Mouse (Mus musculus) spleen, embryonic (tissue): ENCODE measurements around the gene Clk1.
"Not testable (repeated sequence)": the region's sequence is repeated elsewhere in the genome, so short reads cannot be mapped to it uniquely, and the experiment has no call there.

ENCODE experiments used
- CTCF ChIA-PET: fragments of 350-600 bp; sonication (Branson Sonifier 250); formaldehyde crosslinking; loops from one replicate; lab custom pipeline; 2022; lab: Charles Lee

The Clk1 gene

GRCm38 (mm10) chr1:58408141-58408540 is 15.7 kb downstream of the Clk1 start:
- CTCF ChIA-PET, result no interaction called here

GRCm38 (mm10) chr1:58407321-58407720 is 16.5 kb downstream of the Clk1 start:
- CTCF ChIA-PET, result no interaction called here

DNA sequence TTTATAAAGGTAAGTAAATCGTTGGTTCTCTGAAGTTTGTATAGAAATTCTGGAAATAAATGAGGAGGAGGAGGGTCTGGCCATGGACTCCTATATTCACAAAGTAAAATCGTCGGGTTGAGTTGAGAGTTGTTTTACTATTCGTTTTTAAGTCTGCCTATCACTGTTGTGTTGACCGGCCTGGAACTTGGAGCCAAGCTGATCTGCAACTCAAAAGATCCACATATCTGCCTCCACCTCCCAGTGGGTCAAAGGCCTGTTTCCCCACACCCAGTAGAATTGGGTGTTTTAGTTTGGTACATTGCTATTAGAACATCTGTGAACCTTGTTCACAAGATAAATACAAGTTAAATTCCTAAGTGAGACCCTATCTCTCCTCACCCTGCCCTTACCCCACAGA is 20.1 kb downstream of the Clk1 start:
- CTCF ChIA-PET, result no interaction called here

GRCm38 (mm10) chr1:58401396-58401795 is 22.5 kb downstream of the Clk1 start:
- CTCF ChIA-PET, result no interaction called here

DNA sequence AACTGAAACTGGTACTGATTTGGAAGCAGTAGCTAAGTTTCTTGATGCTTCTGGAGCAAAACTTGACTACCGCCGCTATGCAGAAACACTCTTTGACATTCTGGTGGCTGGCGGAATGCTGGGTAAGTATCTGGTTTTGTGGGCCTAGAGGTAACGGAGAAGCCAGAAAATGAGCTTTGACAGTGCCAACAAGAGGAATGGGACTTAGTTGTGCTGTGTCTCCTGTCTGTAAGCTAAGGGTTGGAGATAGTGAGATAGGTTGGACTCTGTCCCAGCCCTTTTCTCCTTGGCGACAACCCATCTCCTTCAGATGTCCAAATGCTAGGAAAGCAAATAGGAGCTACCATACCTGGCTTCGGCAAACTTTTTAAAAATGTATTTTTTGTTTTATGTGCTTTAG is 26.1 kb downstream of the Clk1 start:
- CTCF ChIA-PET, result no interaction called here

DNA sequence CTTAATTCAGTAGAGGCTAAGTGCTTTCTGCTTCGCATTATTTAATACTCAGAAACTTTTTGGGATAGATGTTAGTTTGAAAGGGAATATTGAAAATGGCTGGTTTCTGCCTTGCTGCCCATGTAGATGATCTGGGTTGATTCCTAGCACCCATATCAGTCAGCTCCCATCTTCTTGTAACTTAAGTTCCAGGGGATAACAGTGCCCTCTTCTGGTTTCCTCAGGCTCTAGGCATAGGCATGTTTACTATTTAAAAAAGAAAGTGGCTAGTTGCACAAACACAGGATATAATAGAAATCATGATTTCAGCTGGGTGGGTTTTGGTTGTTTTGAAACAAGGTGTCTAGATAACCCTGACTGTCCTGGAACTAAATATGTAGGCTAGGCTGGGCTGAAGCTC is 27.7 kb downstream of the Clk1 start:
- CTCF ChIA-PET, result interaction anchor here (0.6 kb wide), 1 partner anchor 315 kb away, joined by 4 read pairs; the partner anchor contains the start of gene Cflar

- CTCF ChIA-PET, result no interaction called here
These were observed 28.5 kb downstream of the Clk1 start for GRCm38 (mm10) chr1:58395341-58395740.

GRCm38 (mm10) chr1:58393284-58394195 is 30.3 kb downstream of the Clk1 start:
- CTCF ChIA-PET, result interaction anchor here (0.8 kb wide), 1 partner anchor 22 kb away, joined by 5 read pairs; no protein-coding TSS in a partner anchor

- CTCF ChIA-PET, result no interaction called here
These were observed 31.1 kb downstream of the Clk1 start, which contains the start of gene Bzw1 for GRCm38 (mm10) chr1:58392652-58393283. Gene Bzw1, plus strand, starts transcription at chr1:58392898.

- CTCF ChIA-PET, result no interaction called here
These were observed 31.6 kb downstream of the Clk1 start for GRCm38 (mm10) chr1:58392268-58392651.

- CTCF ChIA-PET, result interaction anchor here (0.8 kb wide), 1 partner anchor 289 kb away, joined by 3 read pairs; no protein-coding TSS in a partner anchor
These were observed 32.2 kb downstream of the Clk1 start for GRCm38 (mm10) chr1:58391421-58392267.

GRCm38 (mm10) chr1:58382586-58383281 is 41.1 kb downstream of the Clk1 start:
- CTCF ChIA-PET, result interaction anchor here (0.6 kb wide), 1 partner anchor 798 kb away, joined by 13 read pairs; no protein-coding TSS in a partner anchor

- CTCF ChIA-PET, result interaction anchor here (0.6 kb wide), 1 partner anchor 858 kb away, joined by 7 read pairs; no protein-coding TSS in a partner anchor
These were observed 48.2 kb downstream of the Clk1 start for GRCm38 (mm10) chr1:58375574-58376147.

DNA sequence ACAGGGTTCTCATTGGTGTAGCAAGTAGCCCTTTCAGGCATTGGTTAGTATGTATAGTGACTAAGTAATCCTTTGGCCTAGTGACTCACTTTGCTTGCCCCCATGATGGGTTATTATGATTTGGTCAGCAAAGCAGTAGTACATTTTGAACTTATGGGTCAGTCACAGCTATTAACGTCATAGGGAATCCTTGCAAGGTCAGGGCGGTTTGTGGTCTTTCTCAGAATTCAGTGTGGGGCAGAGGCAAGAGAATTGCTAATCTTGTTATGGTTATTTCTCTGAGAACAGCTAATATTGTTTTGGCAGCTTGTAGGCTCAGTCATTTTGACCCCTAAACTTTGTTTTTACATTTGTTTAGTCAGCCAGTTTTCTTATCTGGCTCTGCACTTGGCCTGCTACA is 49.6 kb downstream of the Clk1 start:
- CTCF ChIA-PET, result not testable (repeated sequence)

- CTCF ChIA-PET, result no interaction called here
These were observed 54.1 kb downstream of the Clk1 start for GRCm38 (mm10) chr1:58369716-58370115.

GRCm38 (mm10) chr1:58366737-58367471 is 57.0 kb downstream of the Clk1 start:
- CTCF ChIA-PET, result no interaction called here

DNA sequence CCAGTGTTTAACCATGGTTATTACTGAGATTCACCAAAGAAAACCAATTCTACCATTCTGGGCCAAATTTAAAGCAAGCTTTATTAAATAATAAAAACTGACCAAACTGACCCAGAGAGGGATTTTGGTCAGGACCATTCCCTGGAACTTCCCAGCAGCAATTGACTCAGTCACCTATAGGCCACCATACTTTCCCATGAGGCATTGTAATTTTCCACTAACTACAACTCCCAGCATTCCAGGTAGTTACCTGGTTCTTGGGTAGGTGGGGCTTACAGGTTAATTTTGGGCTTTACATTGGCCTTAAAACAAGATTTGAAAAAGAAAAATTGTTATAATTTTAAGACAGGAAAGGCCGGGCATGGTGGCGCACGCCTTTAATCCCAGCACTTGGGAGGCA is 58.0 kb downstream of the Clk1 start:
- CTCF ChIA-PET, result no interaction called here

DNA sequence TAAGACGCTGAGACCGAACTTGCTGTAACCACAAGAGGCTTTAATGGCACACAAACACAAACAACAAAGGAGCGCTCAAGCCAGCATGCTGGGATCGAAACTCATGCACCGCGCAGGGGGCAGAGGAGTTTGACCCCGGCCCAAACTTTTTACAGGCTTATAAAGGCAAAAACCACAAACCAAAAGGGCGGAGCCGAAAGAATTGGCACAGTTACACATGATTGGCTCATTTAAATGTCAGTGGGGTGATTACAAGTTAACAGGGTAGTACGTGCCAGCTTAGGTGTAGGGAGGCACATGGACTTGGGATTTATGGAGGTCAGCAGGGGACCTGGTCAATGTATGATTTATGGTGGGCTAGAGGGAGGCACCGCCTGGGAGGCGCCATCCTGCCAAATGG is 59.3 kb downstream of the Clk1 start:
- CTCF ChIA-PET, result no interaction called here

- CTCF ChIA-PET, result no interaction called here
These were observed 61.6 kb downstream of the Clk1 start for GRCm38 (mm10) chr1:58362296-58362695.
